Mouse (Mus musculus) heart, postnatal 0 days (tissue): ENCODE results near the gene Spns2.

Source experiments
- CTCF ChIP-seq: IDR thresholded peaks from 2 replicates; pipeline ENCODE4 v1.5.1; 2016; ENCODE audit warnings: antibody characterized with exemption, control low read depth, low read depth
- EP300 ChIP-seq: IDR thresholded peaks from 2 replicates; pipeline ENCODE4 v1.6.1; 2016; ENCODE audit warnings: antibody characterized with exemption, low read depth

DNA sequence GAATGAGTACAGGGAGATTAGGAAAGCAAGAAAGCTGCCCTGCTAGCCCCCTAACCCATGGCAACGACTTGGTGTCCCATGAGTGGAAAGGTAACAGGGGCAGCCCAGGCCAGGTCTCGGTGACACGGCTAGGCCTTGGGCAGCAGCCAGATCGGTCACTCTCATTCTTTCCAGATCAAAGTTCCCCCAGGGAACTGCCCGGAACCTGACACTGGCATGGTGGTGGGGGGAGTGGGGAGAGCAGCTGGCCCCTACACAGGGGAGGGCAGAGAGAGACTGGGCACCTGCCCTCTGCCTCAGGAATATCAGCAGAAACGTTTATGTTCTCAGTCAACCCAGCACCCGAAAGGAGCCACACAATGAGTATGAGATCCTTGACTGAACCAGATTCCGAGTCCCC, 71.5 kb downstream of the Spns2 start:
- no peak for TF ChIP-seq CTCF
- no peak for TF ChIP-seq EP300
